ENCODE assay signal across 24 mouse cellular contexts in the genomic region with DNA sequence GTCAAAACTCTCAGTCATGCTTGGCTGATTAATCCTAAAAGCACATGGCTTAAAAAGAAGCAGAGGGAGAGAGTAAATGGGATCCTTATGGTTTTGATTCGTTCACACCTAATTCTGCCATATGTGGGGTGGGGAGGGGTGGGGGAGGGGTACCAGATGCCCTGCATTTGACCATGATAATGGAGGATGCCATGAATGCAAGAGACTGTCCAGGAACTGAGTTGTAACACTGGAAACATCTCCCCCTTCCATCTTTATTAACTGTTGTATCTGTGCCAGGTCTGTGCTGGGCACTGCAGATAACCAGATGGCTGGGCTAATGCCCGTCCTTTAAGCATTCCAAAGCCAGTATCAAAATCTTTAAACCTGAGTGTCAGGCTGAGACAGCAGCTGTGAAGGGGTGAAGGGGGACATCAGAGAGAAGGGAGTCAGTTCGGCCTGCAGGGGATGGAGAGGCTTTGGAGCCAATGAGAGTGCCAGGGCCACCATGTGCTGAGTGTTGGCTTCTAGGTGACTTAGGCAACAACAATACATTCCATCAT.
DNase-seq lines count a peak whose midpoint lies in the region; ATAC-seq and TF ChIP-seq lines count a peak whose summit lies in the region.
"Had no signal": no experiment of that assay in that cellular context is flagged by ENCODE, and none has a peak within 500 bp of the region (broad histone marks: within the 10 kb centered on the region; RNA-seq: fewer than 3 reads in every experiment).

No protein-coding gene starts in this region.

- H3K9ac ChIP-seq in hindbrain, embryonic 16.5 days (ENCODE audit: low read depth, low read length), result no peak overlapping the region
- H3K9ac ChIP-seq in hindbrain, embryonic 11.5 days (ENCODE audit: low read depth, low read length), result no peak overlapping the region
- no peak overlapping the region for H3K9ac ChIP-seq in heart, adult 2 months (ENCODE audit: low read depth, low read length)
- H3K9ac ChIP-seq: embryonic facial prominence, embryonic 15.5 days; forebrain, embryonic 12.5 days; liver, embryonic 14.5 days; lung, embryonic 15.5 days; neural tube, embryonic 15.5 days; stomach, embryonic 15.5 days had no signal

- no peaks in the 10 kb centered on the region for H3K4me1 ChIP-seq in hindbrain, embryonic 16.5 days (ENCODE audit: control insufficient read depth, insufficient read depth, low read depth, low read length)
- H3K4me1 ChIP-seq in hindbrain, embryonic 11.5 days (replicated peaks; ENCODE audit: control insufficient read depth, insufficient read depth, low read length), result no peaks in the 10 kb centered on the region
- H3K4me1 ChIP-seq in heart, adult 2 months (ENCODE audit: control insufficient read depth, insufficient read depth, low read length), result no peaks in the 10 kb centered on the region
- H3K4me1 ChIP-seq: hindbrain, embryonic 10.5 days; lung, embryonic 15.5 days; stomach, embryonic 15.5 days had no signal

- H3K27ac ChIP-seq in hindbrain, embryonic 16.5 days (ENCODE audit: low read depth, low read length), result no peak overlapping the region
- no peak overlapping the region for H3K27ac ChIP-seq in hindbrain, embryonic 11.5 days (ENCODE audit: low read depth, low read length)
- H3K27ac ChIP-seq in heart, adult 2 months, result no peak overlapping the region
- H3K27ac ChIP-seq: forebrain, embryonic 12.5 days; hindbrain, embryonic 10.5 days; liver, embryonic 14.5 days; lung, embryonic 15.5 days; macrophage; neural tube, embryonic 15.5 days; stomach, embryonic 15.5 days had no signal

- intact Hi-C loops in heart, adult 2 months (cut with DNase I), result no loop called here

- no peaks in the 10 kb centered on the region for H3K79me2 ChIP-seq in heart, adult 2 months (replicated peaks; ENCODE audit: control insufficient read depth, insufficient read depth, low read length)

- no peaks in the 10 kb centered on the region for H3K27me3 ChIP-seq in hindbrain, embryonic 16.5 days (replicated peaks; ENCODE audit: control insufficient read depth, insufficient read depth, low read length)
- H3K27me3 ChIP-seq in hindbrain, embryonic 11.5 days (ENCODE audit: control insufficient read depth, insufficient read depth, low read length), result no peaks in the 10 kb centered on the region
- H3K27me3 ChIP-seq in heart, adult 2 months (ENCODE audit: control insufficient read depth, insufficient read depth, low read length), result no peaks in the 10 kb centered on the region
- H3K27me3 ChIP-seq: embryonic facial prominence, embryonic 15.5 days; forebrain, embryonic 12.5 days; lung, embryonic 15.5 days; neural tube, embryonic 15.5 days; stomach, embryonic 15.5 days had no signal

- TF ChIP-seq EP300 in heart, adult 2 months (IDR thresholded peaks at IDR 0.05; ENCODE audit: insufficient read depth, low read depth, low read length), result no peak

- TF ChIP-seq CTCF in heart, adult 2 months (IDR thresholded peaks at IDR 0.05), result no peak

- peak; percentile 30; the same call in 1 of the 2 replicates for ATAC-seq in hindbrain, embryonic 16.5 days
- ATAC-seq in hindbrain, embryonic 11.5 days (ENCODE audit: low FRiP score), result no peak
- ATAC-seq: CD4-positive, CD25-positive, alpha-beta regulatory T cell, adult 4 months; intestine, embryonic 16.5 days had no signal

- 60% methylated on average over 3 of the region's 3 CpGs for WGBS in hindbrain, embryonic 16.5 days
- 69% methylated on average over 3 of the region's 3 CpGs for WGBS in hindbrain, embryonic 11.5 days
- 61% methylated on average over 3 of the region's 3 CpGs for WGBS in heart, adult 2 months

- H3K4me2 ChIP-seq in hindbrain, embryonic 16.5 days (ENCODE audit: low read length), result no peak overlapping the region
- no peak overlapping the region for H3K4me2 ChIP-seq in hindbrain, embryonic 11.5 days (replicated peaks; ENCODE audit: low read depth, low read length)
- H3K4me2 ChIP-seq: embryonic facial prominence, embryonic 15.5 days; forebrain, embryonic 12.5 days; lung, embryonic 15.5 days; neural tube, embryonic 15.5 days; stomach, embryonic 15.5 days had no signal

- no peaks in the 10 kb centered on the region for H3K36me3 ChIP-seq in hindbrain, embryonic 16.5 days (ENCODE audit: control insufficient read depth, insufficient read depth, low read length)
- no peaks in the 10 kb centered on the region for H3K36me3 ChIP-seq in hindbrain, embryonic 11.5 days (ENCODE audit: control insufficient read depth, insufficient read depth, low read length)
- H3K36me3 ChIP-seq in heart, adult 2 months (ENCODE audit: control insufficient read depth, insufficient read depth, low read length), result no peaks in the 10 kb centered on the region
- H3K36me3 ChIP-seq: embryonic facial prominence, embryonic 15.5 days; forebrain, embryonic 12.5 days; hindbrain, embryonic 10.5 days; lung, embryonic 15.5 days; neural tube, embryonic 15.5 days; stomach, embryonic 15.5 days had no signal

- no peak overlapping the region for H3K4me3 ChIP-seq in hindbrain, embryonic 16.5 days (ENCODE audit: low read length)
- no peak overlapping the region for H3K4me3 ChIP-seq in hindbrain, embryonic 11.5 days (ENCODE audit: low read depth, low read length)
- H3K4me3 ChIP-seq in heart, adult 2 months, result no peak overlapping the region
- H3K4me3 ChIP-seq: embryonic facial prominence, embryonic 15.5 days; forebrain, embryonic 12.5 days; hindbrain, embryonic 10.5 days; lung, embryonic 15.5 days; neural tube, embryonic 15.5 days; stomach, embryonic 15.5 days had no signal

- no peak for TF ChIP-seq POLR2A in heart, adult 2 months (IDR thresholded peaks at IDR 0.05; ENCODE audit: insufficient read depth, low read depth, low read length)

- H3K9me3 ChIP-seq in hindbrain, embryonic 16.5 days (ENCODE audit: control insufficient read depth, low read length), result no peaks in the 10 kb centered on the region
- no peaks in the 10 kb centered on the region for H3K9me3 ChIP-seq in hindbrain, embryonic 11.5 days (ENCODE audit: control insufficient read depth, low read length)
- H3K9me3 ChIP-seq: embryonic facial prominence, embryonic 15.5 days; forebrain, embryonic 12.5 days; hindbrain, embryonic 10.5 days; lung, embryonic 15.5 days; neural tube, embryonic 15.5 days; stomach, embryonic 15.5 days had no signal

- DNase-seq in cerebellum, adult 18-20 months, result peak; percentile 15 to 17
- no peak for DNase-seq in cerebellum, postnatal 4 days (ENCODE audit: low spot score in 2 of 2)
- DNase-seq in hindbrain, embryonic 11.5 days (ENCODE audit: low spot score), result no peak
- DNase-seq in NIH3T3 (ENCODE audit: low read depth), result peak; percentile 25
- peak; percentile 44 to 58 for DNase-seq in cerebellum, postnatal 14 days
- DNase-seq in heart, adult 2 months, result no peak
- no peak for DNase-seq in testis, postnatal 10 days (ENCODE audit: low spot score)
- DNase-seq: adrenal gland, postnatal 25 days; gastrocnemius, postnatal 36 days; kidney, postnatal 4 days; midbrain, embryonic 14.5 days; right cerebral cortex, postnatal 14 days; thymus, adult 2 months had no signal

Comparison
In these comparisons a context has a peak if more than half of its experiments do, and no peak if none do; other contexts are left out.
1. DNase-seq: peak in cerebellum, adult 18-20 months (2 of 2), NIH3T3 (single experiment) and cerebellum, postnatal 14 days (2 of 2); none in cerebellum, postnatal 4 days (0 of 2), hindbrain, embryonic 11.5 days (single experiment), heart, adult 2 months (0 of 2) and testis, postnatal 10 days (single experiment).